Mouse (Mus musculus) kidney, adult 2 months (tissue): Measurements from ENCODE around the gene Scaf1. TPM values are rescaled to one million over a fixed set of nuclear protein-coding genes. Genes with fewer than 3 reads are reported as not detected.

Experiments used
- DNase-seq: peaks from one replicate; pipeline ENCODE4 v3.0.0; 2021
- H3K27ac ChIP-seq: fragments of 200-500 bp; 2 replicates; pipeline ENCODE4 v1.5.1; 2012; ENCODE audit warnings: low read depth, low read length, control low read depth, inconsistent platforms; ENCODE audit not compliant: insufficient read depth
- H3K27me3 ChIP-seq: fragments of 200-500 bp; replicated peaks from 2 replicates; pipeline ENCODE4 v1.6.1; 2012; ENCODE audit warnings: mild to moderate bottlenecking, moderate library complexity, low read length, inconsistent platforms; ENCODE audit not compliant: control insufficient read depth, insufficient read depth
- H3K36me3 ChIP-seq: fragments of 200-500 bp; 2 replicates; pipeline ENCODE4 v1.6.1; 2012; ENCODE audit warnings: mild to moderate bottlenecking, moderate library complexity, low read length, inconsistent platforms; ENCODE audit not compliant: control insufficient read depth, insufficient read depth
- H3K4me1 ChIP-seq: fragments of 200-500 bp; 2 replicates; pipeline ENCODE4 v1.6.1; 2011; ENCODE audit warnings: low read length; ENCODE audit not compliant: control insufficient read depth, insufficient read depth
- H3K4me3 ChIP-seq: fragments of 200-500 bp; 2 replicates; pipeline ENCODE4 v1.5.1; 2011; ENCODE audit warnings: mild to moderate bottlenecking, low read depth, low read length, control low read depth; ENCODE audit not compliant: insufficient read depth
- CTCF ChIP-seq: fragments of 200-500 bp; conservative IDR thresholded peaks from 2 replicates; pipeline ENCODE4 v1.5.1; 2011; ENCODE audit warnings: low read depth, mild to moderate bottlenecking, control low read depth, low read length, moderate library complexity, mixed read lengths; ENCODE audit not compliant: insufficient read depth, insufficient read length
- POLR2A ChIP-seq: fragments of 200-500 bp; IDR thresholded peaks from one replicate; pipeline ENCODE4 v1.6.1; 2011; ENCODE audit warnings: low read depth, low read length, control low read depth
- WGBS: fragments of 180-500 bp; shearing (Covaris S2); methylation state at CpG from one replicate; pipeline ENCODE4 v1.1.7; 2018; 5-methylcytosine and 5-hydroxymethylcytosine counted together
- polyA plus RNA-seq: library from polyadenylated mRNA; depleted of rRNA; stranded (reverse); fragments of >200 nt; gene quantifications from 2 replicates; pipeline ENCODE4 v1.2.3, GENCODE M21; 2012

The Scaf1 gene
- polyA plus RNA-seq, 1 experiment: 38.8 TPM

- H3K4me1 ChIP-seq: peaks cover 3% of the 10 kb centered on the region; the same call in 1 of the 2 replicates
- WGBS: 93% methylated on average over 16 of the region's 16 CpGs
- H3K36me3 ChIP-seq: no peaks in the 10 kb centered on the region
- no peaks in the 10 kb centered on the region for H3K27me3 ChIP-seq
- no peak for DNase-seq
- H3K4me3 ChIP-seq: no peak overlapping the region
- TF ChIP-seq CTCF (no peak), POLR2A (no peak)
- H3K27ac ChIP-seq: no peak overlapping the region
Observed at GRCm38 (mm10) chr7:45013366-45014095, 2.6 kb downstream of the Scaf1 start.

GRCm38 (mm10) chr7:45012824-45013223 is 3.3 kb downstream of the Scaf1 start:
- Histone ChIP-seq H3K27me3 (no peaks in the 10 kb centered on the region), H3K4me3 (no peak overlapping the region), H3K4me1 (no peaks in the 10 kb centered on the region; the same call in 1 of the 2 replicates), H3K27ac (no peak overlapping the region), H3K36me3 (no peaks in the 10 kb centered on the region)
- 81% methylated on average over 4 of the region's 4 CpGs for WGBS
- DNase-seq: no peak
- TF ChIP-seq CTCF: no peak
- no peak for TF ChIP-seq POLR2A

- DNase-seq: no peak
- no peak overlapping the region for H3K4me3 ChIP-seq
- H3K27me3 ChIP-seq: no peaks in the 10 kb centered on the region
- TF ChIP-seq POLR2A: no peak
- TF ChIP-seq CTCF: no peak
- 99% methylated on average over 6 of the region's 6 CpGs for WGBS
- H3K27ac ChIP-seq: no peak overlapping the region
- H3K4me1 ChIP-seq: no peaks in the 10 kb centered on the region; the same call in 1 of the 2 replicates
- H3K36me3 ChIP-seq: no peaks in the 10 kb centered on the region; the same call in 1 of the 2 replicates
Observed at GRCm38 (mm10) chr7:45012011-45012410, 4.2 kb downstream of the Scaf1 start.

DNA sequence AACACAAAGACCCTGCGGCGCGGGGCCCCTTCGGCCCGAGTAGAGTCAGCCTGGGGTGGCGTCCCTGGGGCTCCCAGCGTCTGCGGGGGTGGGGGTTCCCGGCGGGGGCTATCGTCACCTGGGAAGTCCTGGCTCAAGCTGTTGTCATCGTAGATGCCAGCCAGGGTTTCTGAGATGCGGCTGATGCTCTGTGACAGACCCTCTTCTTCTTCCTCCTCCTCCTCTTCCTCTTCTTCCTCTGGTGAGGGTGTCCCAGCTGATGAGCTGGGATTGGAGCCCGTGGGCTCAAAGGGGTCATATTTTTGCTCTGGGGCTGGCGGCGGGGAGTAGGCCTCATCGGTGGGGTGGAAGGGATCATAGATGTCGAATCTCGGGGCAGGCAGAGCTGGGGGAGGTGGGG is 7.8 kb downstream of the Scaf1 start:
- H3K4me1 ChIP-seq: no peaks in the 10 kb centered on the region
- TF ChIP-seq POLR2A: no peak
- DNase-seq: no peak
- no peaks in the 10 kb centered on the region for H3K27me3 ChIP-seq
- H3K4me3 ChIP-seq: no peak overlapping the region
- 91% methylated on average over 19 of the region's 19 CpGs for WGBS
- H3K27ac ChIP-seq: no peak overlapping the region
- H3K36me3 ChIP-seq: peaks cover 2% of the 10 kb centered on the region

DNA sequence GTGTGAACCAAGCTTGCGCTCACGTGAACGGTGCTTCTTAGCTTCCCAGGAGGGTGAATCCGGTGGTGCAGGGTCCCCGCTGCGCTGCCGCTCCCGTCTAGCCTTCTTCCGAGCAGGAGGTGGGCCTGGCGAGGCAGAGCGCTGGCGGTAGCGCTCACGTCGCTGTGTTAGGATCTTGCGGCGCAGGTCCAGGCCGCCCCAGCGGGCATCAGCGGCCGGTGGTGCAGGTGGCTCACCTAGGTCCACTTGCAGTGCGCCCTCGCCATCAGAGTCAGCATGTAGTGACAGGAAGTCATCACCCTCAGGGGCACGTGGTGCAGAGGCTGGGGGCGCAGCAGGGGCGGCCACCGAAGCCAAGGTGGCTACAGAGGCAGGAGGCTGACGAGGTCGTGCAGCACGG is 8.3 kb downstream of the Scaf1 start:
- H3K27ac ChIP-seq: no peak overlapping the region
- H3K4me3 ChIP-seq: no peak overlapping the region
- peaks cover 2% of the 10 kb centered on the region for H3K36me3 ChIP-seq
- 94% methylated on average over 30 of the region's 30 CpGs for WGBS
- no peaks in the 10 kb centered on the region for H3K4me1 ChIP-seq
- TF ChIP-seq POLR2A (no peak), CTCF (no peak)
- no peak for DNase-seq
- no peaks in the 10 kb centered on the region for H3K27me3 ChIP-seq

- WGBS: 93% methylated on average over 29 of the region's 29 CpGs
- no peaks in the 10 kb centered on the region for H3K4me1 ChIP-seq
- no peak overlapping the region for H3K27ac ChIP-seq
- H3K4me3 ChIP-seq: no peak overlapping the region
- no peak for DNase-seq
- no peaks in the 10 kb centered on the region for H3K27me3 ChIP-seq
- no peak for TF ChIP-seq POLR2A
- TF ChIP-seq CTCF: no peak
- peaks cover 2% of the 10 kb centered on the region for H3K36me3 ChIP-seq
Observed at GRCm38 (mm10) chr7:45007141-45007540, 9.0 kb downstream of the Scaf1 start.

- peaks cover 2% of the 10 kb centered on the region for H3K36me3 ChIP-seq
- WGBS: 92% methylated on average over 12 of the region's 12 CpGs
- no peak overlapping the region for H3K27ac ChIP-seq
- no peak for DNase-seq
- no peaks in the 10 kb centered on the region for H3K27me3 ChIP-seq
- no peaks in the 10 kb centered on the region for H3K4me1 ChIP-seq
- TF ChIP-seq CTCF (no peak), POLR2A (no peak)
- no peak overlapping the region for H3K4me3 ChIP-seq
Observed at GRCm38 (mm10) chr7:45006503-45006902, 9.7 kb downstream of the Scaf1 start.
